ENCODE assay signal across 9 mouse cellular contexts in genomic region chr5:149391574-149392375, GRCm38 (mm10). TPM values are rescaled to one million over a fixed set of nuclear protein-coding genes. Genes with fewer than 3 reads are reported as not detected.
DNase-seq lines count a peak whose midpoint lies in the region; ATAC-seq lines count a peak whose summit lies in the region.
"Had no signal": no experiment of that assay in that cellular context is flagged by ENCODE, and none has a peak within 500 bp of the region (broad histone marks: within the 10 kb centered on the region; RNA-seq: fewer than 3 reads in every experiment).

No protein-coding gene starts in this region.

- no peak overlapping the region for H3K4me2 ChIP-seq in embryonic facial prominence, embryonic 11.5 days (ENCODE audit: low read depth, low read length)
- no peak overlapping the region for H3K4me2 ChIP-seq in limb, embryonic 15.5 days

- DNase-seq in heart, embryonic 10.5 days (ENCODE audit: low spot score), result no peak
- no peak for DNase-seq in heart, adult 8-10 months (ENCODE audit: low spot score)
- peak; percentile 88 for DNase-seq in 416B (ENCODE audit: low read depth)
- DNase-seq in embryonic facial prominence, embryonic 11.5 days (ENCODE audit: low spot score), result peak; percentile 74
- no peak for DNase-seq in cerebellum, adult 9-11 months
- no peak for DNase-seq in frontal cortex, adult 2 months (ENCODE audit: extremely low spot score in 1 of 2, low spot score in 1 of 2)
- DNase-seq in cerebellum, postnatal 36 days, result no peak

- 13% methylated on average over 18 of the region's 18 CpGs for WGBS in heart, embryonic 10.5 days
- WGBS in embryonic facial prominence, embryonic 11.5 days, result 37% methylated on average over 18 of the region's 18 CpGs
- 23% methylated on average over 18 of the region's 18 CpGs for WGBS in limb, embryonic 15.5 days

- 0 out of 2 replicates have a peak, but pooled peaks cover 4% of the 10 kb centered on the region for H3K36me3 ChIP-seq in heart, embryonic 10.5 days
- H3K36me3 ChIP-seq in embryonic facial prominence, embryonic 11.5 days (replicated peaks; ENCODE audit: control insufficient read depth, insufficient read depth, low read depth, low read length), result no peaks in the 10 kb centered on the region
- no peaks in the 10 kb centered on the region for H3K36me3 ChIP-seq in limb, embryonic 15.5 days

- peaks cover 35% of the 10 kb centered on the region for H3K4me1 ChIP-seq in heart, embryonic 10.5 days
- no peaks in the 10 kb centered on the region; the same call in 1 of the 2 replicates for H3K4me1 ChIP-seq in embryonic facial prominence, embryonic 11.5 days (ENCODE audit: control insufficient read depth, insufficient read depth, low read length)
- H3K4me1 ChIP-seq in limb, embryonic 15.5 days, result peaks cover 28% of the 10 kb centered on the region

- peak overlapping the region; percentile 86 for H3K27ac ChIP-seq in heart, embryonic 10.5 days
- peak overlapping the region; percentile 36; the same call in 1 of the 2 replicates for H3K27ac ChIP-seq in embryonic facial prominence, embryonic 11.5 days (replicated peaks; ENCODE audit: low read depth, low read length)
- H3K27ac ChIP-seq in limb, embryonic 15.5 days, result peak overlapping the region; percentile 68

- H3K27me3 ChIP-seq in heart, embryonic 10.5 days (ENCODE audit: insufficient read depth, poor library complexity, severe bottlenecking), result no peaks in the 10 kb centered on the region
- no peaks in the 10 kb centered on the region for H3K27me3 ChIP-seq in embryonic facial prominence, embryonic 11.5 days (ENCODE audit: control insufficient read depth, insufficient read depth, low read length)
- H3K27me3 ChIP-seq in limb, embryonic 15.5 days, result no peaks in the 10 kb centered on the region

- no peaks in the 10 kb centered on the region for H3K9me3 ChIP-seq in heart, embryonic 10.5 days
- H3K9me3 ChIP-seq in embryonic facial prominence, embryonic 11.5 days (replicated peaks; ENCODE audit: control insufficient read depth, low read length), result no peaks in the 10 kb centered on the region
- H3K9me3 ChIP-seq in limb, embryonic 15.5 days, result no peaks in the 10 kb centered on the region

- peak overlapping the region; percentile 27 for H3K4me3 ChIP-seq in heart, embryonic 10.5 days
- no peak overlapping the region for H3K4me3 ChIP-seq in embryonic facial prominence, embryonic 11.5 days (ENCODE audit: low read depth, low read length)
- no peak overlapping the region for H3K4me3 ChIP-seq in limb, embryonic 15.5 days

- no peak overlapping the region for H3K9ac ChIP-seq in embryonic facial prominence, embryonic 11.5 days (replicated peaks; ENCODE audit: low read length)
- no peak overlapping the region for H3K9ac ChIP-seq in limb, embryonic 15.5 days

- ATAC-seq in embryonic facial prominence, embryonic 11.5 days (replicated peaks; ENCODE audit: insufficient number of reproducible peaks, low FRiP score, low TSS enrichment, low read depth), result peak; percentile 81
- ATAC-seq in limb, embryonic 15.5 days (ENCODE audit: insufficient number of reproducible peaks, low FRiP score, low TSS enrichment, low read depth), result no peak
- ATAC-seq: forebrain, embryonic 16.5 days had no signal

RNA-seq across cellular contexts. Expression of gene Medag, which starts 19.8 kb away (rescaled TPM):
- polyA plus RNA-seq in heart, embryonic 10.5 days (2016; fragmentation: Nextera tagmentation; extraction: Ambion mirVana), result 0.26 and 0.62 TPM in 2 replicates
- 10 to 100 TPM in 3 of 4 experiments, 1 to 10 TPM in 1; 9.4 to 13.9 (median 11.5) TPM for total RNA-seq in heart, adult 8-10 months (2022)
- 0.70 and 0.72 TPM in 2 replicates for polyA plus RNA-seq in embryonic facial prominence, embryonic 11.5 days (2014; fragmentation: Nextera tagmentation; extraction: Ambion mirVana)
- 4.2 and 4.8 TPM in 2 replicates for polyA plus RNA-seq in limb, embryonic 15.5 days (2015; fragmentation: Nextera tagmentation; extraction: Ambion mirVana)
- polyA plus RNA-seq in frontal cortex, adult 2 months (2012; rRNA removed), result 10.9 and 11.9 TPM in 2 replicates

RNA-seq across cellular contexts. Expression of gene Tex26, which starts 47.7 kb away (rescaled TPM):
- 0.58 and 0.78 TPM in 2 replicates for polyA plus RNA-seq in heart, embryonic 10.5 days (2016; fragmentation: Nextera tagmentation; extraction: Ambion mirVana)
- total RNA-seq in heart, adult 8-10 months (2022), result not detected
- 0.54 and 0.74 TPM in 2 replicates for polyA plus RNA-seq in embryonic facial prominence, embryonic 11.5 days (2014; fragmentation: Nextera tagmentation; extraction: Ambion mirVana)
- 0.32 and 0.41 TPM in 2 replicates for polyA plus RNA-seq in limb, embryonic 15.5 days (2015; fragmentation: Nextera tagmentation; extraction: Ambion mirVana)
- polyA plus RNA-seq in frontal cortex, adult 2 months (2012; rRNA removed), result 0.67 and 0.78 TPM in 2 replicates

Comparison
In these comparisons a context has a peak if more than half of its experiments do, and no peak if none do; other contexts are left out.
1. DNase-seq: peak in 416B (single experiment) and embryonic facial prominence, embryonic 11.5 days (single experiment); none in heart, embryonic 10.5 days (single experiment), heart, adult 8-10 months (single experiment), cerebellum, adult 9-11 months (single experiment), frontal cortex, adult 2 months (0 of 2) and cerebellum, postnatal 36 days (0 of 2).
2. H3K27ac ChIP-seq: peak in every context shown above with its lines; median percentile 86 in heart, embryonic 10.5 days; 68 in limb, embryonic 15.5 days; 36 in embryonic facial prominence, embryonic 11.5 days.